Mouse (Mus musculus): ENCODE results near the gene Sbf2. TPM values are rescaled to one million over a fixed set of nuclear protein-coding genes. Genes with fewer than 3 reads are reported as not detected.
"Not testable (repeated sequence)": the region's sequence is repeated elsewhere in the genome, so short reads cannot be mapped to it uniquely, and the experiment has no call there.

Gene Sbf2
- polyA plus RNA-seq, 1 experiment = 39.1 TPM

- DNase-seq (ENCODE audit: extremely low spot score in 1 of 2, low spot score in 1 of 2) = no peak
Observed at GRCm38 (mm10) chr7:110585250-110585649, 29.5 kb downstream of the Sbf2 start.

GRCm38 (mm10) chr7:110584159-110584558 is 30.6 kb downstream of the Sbf2 start:
- DNase-seq (ENCODE audit: extremely low spot score in 1 of 2, low spot score in 1 of 2) = no peak

- DNase-seq (ENCODE audit: extremely low spot score in 1 of 2, low spot score in 1 of 2) = no peak
Observed at GRCm38 (mm10) chr7:110583705-110584104, 31.0 kb downstream of the Sbf2 start.

- DNase-seq (ENCODE audit: extremely low spot score in 1 of 2, low spot score in 1 of 2) = no peak
Observed at GRCm38 (mm10) chr7:110565815-110566549, 48.7 kb downstream of the Sbf2 start.

GRCm38 (mm10) chr7:110561647-110562046 is 53.1 kb downstream of the Sbf2 start:
- DNase-seq (ENCODE audit: extremely low spot score in 1 of 2, low spot score in 1 of 2) = no peak

GRCm38 (mm10) chr7:110557001-110557400 is 57.7 kb downstream of the Sbf2 start:
- no peak for DNase-seq (ENCODE audit: extremely low spot score in 1 of 2, low spot score in 1 of 2)

- DNase-seq (ENCODE audit: extremely low spot score in 1 of 2, low spot score in 1 of 2) = no peak
Observed at GRCm38 (mm10) chr7:110556221-110556620, 58.5 kb downstream of the Sbf2 start.

- DNase-seq (ENCODE audit: extremely low spot score in 1 of 2, low spot score in 1 of 2) = peak; percentile 23 to 74
Observed at GRCm38 (mm10) chr7:110555260-110555659, 59.5 kb downstream of the Sbf2 start.

GRCm38 (mm10) chr7:110548268-110548667 is 66.5 kb downstream of the Sbf2 start:
- peak in 1 of 2 experiments; percentile 60 for DNase-seq (ENCODE audit: extremely low spot score in 1 of 2, low spot score in 1 of 2)

GRCm38 (mm10) chr7:110543341-110543740 is 71.4 kb downstream of the Sbf2 start:
- no peak for DNase-seq (ENCODE audit: extremely low spot score in 1 of 2, low spot score in 1 of 2)

GRCm38 (mm10) chr7:110539266-110539665 is 75.5 kb downstream of the Sbf2 start:
- DNase-seq (ENCODE audit: extremely low spot score in 1 of 2, low spot score in 1 of 2) = no peak

GRCm38 (mm10) chr7:110530295-110530694 is 84.4 kb downstream of the Sbf2 start:
- DNase-seq (ENCODE audit: extremely low spot score in 1 of 2, low spot score in 1 of 2) = not testable (repeated sequence)

- no peak for DNase-seq (ENCODE audit: extremely low spot score in 1 of 2, low spot score in 1 of 2)
Observed at GRCm38 (mm10) chr7:110525090-110525775, 89.5 kb downstream of the Sbf2 start.

GRCm38 (mm10) chr7:110516241-110517220 is 98.2 kb downstream of the Sbf2 start:
- DNase-seq (ENCODE audit: extremely low spot score in 1 of 2, low spot score in 1 of 2) = no peak

- no peak for DNase-seq (ENCODE audit: extremely low spot score in 1 of 2, low spot score in 1 of 2)
Observed at GRCm38 (mm10) chr7:110514131-110514530, 100.6 kb downstream of the Sbf2 start.

- DNase-seq (ENCODE audit: extremely low spot score in 1 of 2, low spot score in 1 of 2) = no peak
Observed at GRCm38 (mm10) chr7:110498653-110499052, 116.1 kb downstream of the Sbf2 start.

- no peak for DNase-seq (ENCODE audit: extremely low spot score in 1 of 2, low spot score in 1 of 2)
Observed at GRCm38 (mm10) chr7:110491038-110491437, 123.7 kb downstream of the Sbf2 start.

GRCm38 (mm10) chr7:110485051-110485450 is 129.7 kb downstream of the Sbf2 start:
- peak in 1 of 2 experiments; percentile 47 for DNase-seq (ENCODE audit: extremely low spot score in 1 of 2, low spot score in 1 of 2)

- DNase-seq (ENCODE audit: extremely low spot score in 1 of 2, low spot score in 1 of 2) = no peak
Observed at GRCm38 (mm10) chr7:110470987-110471386, 143.7 kb downstream of the Sbf2 start.

GRCm38 (mm10) chr7:110463471-110463870 is 151.3 kb downstream of the Sbf2 start:
- DNase-seq (ENCODE audit: extremely low spot score in 1 of 2, low spot score in 1 of 2) = no peak

- peak; percentile 20 to 78 for DNase-seq (ENCODE audit: extremely low spot score in 1 of 2, low spot score in 1 of 2)
Observed at GRCm38 (mm10) chr7:110432301-110432700, 182.4 kb downstream of the Sbf2 start.
